Mouse (Mus musculus): ENCODE measurements around the gene Dlx2.

DNA sequence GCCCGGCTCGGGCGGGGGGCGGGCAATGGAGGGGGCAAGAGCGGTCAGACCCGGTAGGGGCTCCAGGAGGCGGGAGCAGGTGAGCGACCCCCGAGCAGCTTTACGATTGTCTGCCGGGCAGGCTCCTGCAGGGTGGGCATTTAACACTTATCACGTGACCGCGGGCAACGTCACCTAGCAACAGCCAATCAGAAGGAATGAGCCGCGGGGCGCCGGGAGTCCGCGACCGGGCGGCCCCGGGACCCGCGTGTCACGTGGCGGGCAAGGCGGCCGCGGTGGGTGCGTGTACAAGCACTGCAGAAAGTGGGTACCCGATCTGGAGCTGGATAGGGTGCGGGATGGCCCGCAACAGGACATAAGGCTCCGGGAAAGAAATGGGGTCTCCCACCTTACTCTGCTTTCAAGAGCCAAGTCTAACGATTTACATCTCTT, at the start of gene Dlx2:
- TF ChIP-seq CTCF (IDR thresholded peaks at IDR 0.05; ENCODE audit: low read depth, low read length): no peak
- no peak for TF ChIP-seq POLR2A (IDR thresholded peaks at IDR 0.05; ENCODE audit: extremely low read depth, insufficient read depth, low read length)

Data from liver, adult 2 months (tissue).